17 mouse cellular contexts compared by ENCODE assay signal in the genomic region with DNA sequence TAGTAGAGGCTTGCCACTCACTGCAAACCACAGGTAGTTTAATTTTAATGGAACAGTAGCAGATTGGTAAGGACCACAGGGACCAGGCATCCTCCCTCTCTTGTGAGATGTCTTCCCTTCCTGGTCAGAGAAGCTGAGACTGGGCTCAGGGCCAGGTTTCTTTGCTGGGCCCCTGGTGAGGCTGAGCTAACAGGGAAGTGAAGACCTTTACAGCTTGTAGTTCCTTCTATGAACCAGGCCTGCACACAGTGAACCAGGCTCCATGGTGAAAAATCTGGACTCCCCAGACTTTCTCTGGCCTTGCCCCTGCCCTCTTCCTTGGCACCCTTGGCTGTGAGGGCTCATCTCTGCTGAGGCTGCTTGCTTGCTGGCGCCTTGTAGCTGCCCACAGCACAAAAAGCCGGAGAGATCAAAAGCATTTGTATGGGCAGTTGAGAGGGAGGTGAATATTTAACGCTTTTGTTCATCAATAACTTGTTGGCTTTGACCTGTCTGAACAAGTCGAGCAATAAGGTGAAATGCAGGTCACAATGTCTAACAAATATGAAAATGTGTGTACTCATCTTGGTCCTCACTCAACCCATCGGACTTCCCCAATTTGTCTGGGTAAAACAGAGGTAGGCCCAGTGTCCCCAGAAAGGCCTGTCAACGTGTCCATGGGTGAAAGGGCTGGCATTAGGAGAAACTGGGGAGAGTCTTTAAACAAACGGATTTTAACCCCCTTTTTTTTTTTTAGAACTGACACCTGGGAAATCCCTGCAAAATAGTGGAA. TPM values are rescaled to one million over a fixed set of nuclear protein-coding genes. Genes with fewer than 3 reads are reported as not detected.
DNase-seq lines count a peak whose midpoint lies in the region; ATAC-seq and TF ChIP-seq lines count a peak whose summit lies in the region.
"Had no signal": no experiment of that assay in that cellular context is flagged by ENCODE, and none has a peak within 500 bp of the region (broad histone marks: within the 10 kb centered on the region; RNA-seq: fewer than 3 reads in every experiment).

No protein-coding gene starts in this region.

- no peak for TF ChIP-seq CTCF in MEL (IDR thresholded peaks at IDR 0.05 in 2 of 3, conservative IDR thresholded peaks at IDR 0.05 in 1 of 3; ENCODE audit: control insufficient read depth in 1 of 3, insufficient read depth in 1 of 3, low read depth in 2 of 3, low read length in 3 of 3, poor library complexity in 1 of 3, severe bottlenecking in 1 of 3)

- H3K9ac ChIP-seq in hindbrain, embryonic 11.5 days (ENCODE audit: low read depth, low read length) = peak overlapping the region; percentile 62
- H3K9ac ChIP-seq in hindbrain, embryonic 16.5 days (ENCODE audit: low read depth, low read length) = no peak overlapping the region
- H3K9ac ChIP-seq in MEL (ENCODE audit: control insufficient read depth, low read depth, low read length, poor library complexity, severe bottlenecking) = no peak overlapping the region
- no peak overlapping the region for H3K9ac ChIP-seq in intestine, embryonic 14.5 days (ENCODE audit: low read length)
- H3K9ac ChIP-seq: embryonic facial prominence, embryonic 13.5 days; lung, embryonic 15.5 days; stomach, embryonic 15.5 days had no signal

- no peak for TF ChIP-seq RAD21 in MEL (IDR thresholded peaks at IDR 0.05; ENCODE audit: low read depth, low read length)

- no peak for DNase-seq in hindbrain, embryonic 11.5 days (ENCODE audit: low spot score)
- DNase-seq in MEL (ENCODE audit: low read depth, low spot score) = peak; percentile 34
- peak; percentile 71 for DNase-seq in intestine, embryonic 14.5 days (ENCODE audit: low spot score)
- DNase-seq in limb, embryonic 10.5 days (ENCODE audit: low spot score) = peak; percentile 40
- no peak for DNase-seq in natural killer cell, adult 2 months (ENCODE audit: low spot score in 2 of 2)
- no peak for DNase-seq in left cerebral cortex, postnatal 14 days (ENCODE audit: low spot score in 2 of 2)
- DNase-seq: cerebellum, adult 8-10 months; heart, postnatal 10 days; left cerebral cortex, postnatal 4 days had no signal

- H3K79me2 ChIP-seq in MEL (ENCODE audit: control insufficient read depth, insufficient read depth, low read length, poor library complexity) = no peaks in the 10 kb centered on the region

- peak overlapping the region; percentile 81 for H3K27ac ChIP-seq in hindbrain, embryonic 11.5 days (ENCODE audit: low read depth, low read length)
- H3K27ac ChIP-seq in hindbrain, embryonic 16.5 days (ENCODE audit: low read depth, low read length) = no peak overlapping the region
- no peak overlapping the region for H3K27ac ChIP-seq in MEL (ENCODE audit: control insufficient read depth, low read depth, low read length)
- H3K27ac ChIP-seq in intestine, embryonic 14.5 days (ENCODE audit: low read depth) = no peak overlapping the region
- no peak overlapping the region for H3K27ac ChIP-seq in limb, embryonic 10.5 days
- H3K27ac ChIP-seq: embryonic facial prominence, embryonic 13.5 days; layer of hippocampus, adult 2 months; lung, embryonic 15.5 days; stomach, embryonic 15.5 days had no signal

- no peaks in the 10 kb centered on the region for H3K36me3 ChIP-seq in hindbrain, embryonic 11.5 days (ENCODE audit: control insufficient read depth, insufficient read depth, low read length)
- H3K36me3 ChIP-seq in hindbrain, embryonic 16.5 days (ENCODE audit: control insufficient read depth, insufficient read depth, low read length) = no peaks in the 10 kb centered on the region
- H3K36me3 ChIP-seq in MEL (ENCODE audit: control insufficient read depth in 1 of 2, insufficient read depth in 2 of 2, low read length in 2 of 2) = no peaks in the 10 kb centered on the region
- H3K36me3 ChIP-seq in intestine, embryonic 14.5 days (ENCODE audit: control insufficient read depth, insufficient read depth, low read length) = no peaks in the 10 kb centered on the region
- H3K36me3 ChIP-seq in limb, embryonic 10.5 days = peaks cover 42% of the 10 kb centered on the region
- H3K36me3 ChIP-seq: embryonic facial prominence, embryonic 13.5 days; lung, embryonic 15.5 days; stomach, embryonic 15.5 days had no signal

- WGBS in hindbrain, embryonic 11.5 days = 8% methylated on average over 7 of the region's 7 CpGs
- WGBS in hindbrain, embryonic 16.5 days = 18% methylated on average over 7 of the region's 7 CpGs
- WGBS in intestine, embryonic 14.5 days = 56% methylated on average over 7 of the region's 7 CpGs
- WGBS in limb, embryonic 10.5 days = 19% methylated on average over 7 of the region's 7 CpGs

- peak overlapping the region; percentile 39 for H3K4me2 ChIP-seq in hindbrain, embryonic 11.5 days (replicated peaks; ENCODE audit: low read depth, low read length)
- H3K4me2 ChIP-seq in hindbrain, embryonic 16.5 days (ENCODE audit: low read length) = no peak overlapping the region
- H3K4me2 ChIP-seq in intestine, embryonic 14.5 days (ENCODE audit: low read length) = no peak overlapping the region
- H3K4me2 ChIP-seq: embryonic facial prominence, embryonic 13.5 days; lung, embryonic 15.5 days; midbrain, embryonic 11.5 days; stomach, embryonic 15.5 days had no signal

- no peak for TF ChIP-seq EP300 in MEL (IDR thresholded peaks at IDR 0.05; ENCODE audit: low read depth in 1 of 2, low read length in 2 of 2)

- no peaks in the 10 kb centered on the region for H3K4me1 ChIP-seq in hindbrain, embryonic 11.5 days (replicated peaks; ENCODE audit: control insufficient read depth, insufficient read depth, low read length)
- H3K4me1 ChIP-seq in hindbrain, embryonic 16.5 days (ENCODE audit: control insufficient read depth, insufficient read depth, low read depth, low read length) = peaks cover 2% of the 10 kb centered on the region
- no peaks in the 10 kb centered on the region for H3K4me1 ChIP-seq in MEL (ENCODE audit: control insufficient read depth in 1 of 2, insufficient read depth in 2 of 2, low read length in 2 of 2)
- H3K4me1 ChIP-seq in intestine, embryonic 14.5 days (replicated peaks; ENCODE audit: control insufficient read depth, insufficient read depth, low read length) = peaks cover 25% of the 10 kb centered on the region
- peaks cover 99% of the 10 kb centered on the region for H3K4me1 ChIP-seq in limb, embryonic 10.5 days
- H3K4me1 ChIP-seq: lung, embryonic 15.5 days had no signal

- H3K9me3 ChIP-seq in hindbrain, embryonic 11.5 days (ENCODE audit: control insufficient read depth, low read length) = no peaks in the 10 kb centered on the region
- no peaks in the 10 kb centered on the region for H3K9me3 ChIP-seq in hindbrain, embryonic 16.5 days (ENCODE audit: control insufficient read depth, low read length)
- H3K9me3 ChIP-seq in MEL (replicated peaks; ENCODE audit: insufficient read depth, low read length) = no peaks in the 10 kb centered on the region
- no peaks in the 10 kb centered on the region for H3K9me3 ChIP-seq in intestine, embryonic 14.5 days (ENCODE audit: control insufficient read depth, low read length)
- H3K9me3 ChIP-seq in limb, embryonic 10.5 days (replicated peaks) = no peaks in the 10 kb centered on the region
- H3K9me3 ChIP-seq: embryonic facial prominence, embryonic 13.5 days; lung, embryonic 15.5 days; stomach, embryonic 15.5 days had no signal

- ATAC-seq in hindbrain, embryonic 11.5 days (ENCODE audit: low FRiP score) = no peak
- no peak for ATAC-seq in hindbrain, embryonic 16.5 days
- no peak for ATAC-seq in intestine, embryonic 14.5 days (replicated peaks; ENCODE audit: low FRiP score, low TSS enrichment, low read depth)
- ATAC-seq in monocyte, adult 5-6 weeks (replicated peaks; ENCODE audit: insufficient number of reproducible peaks, low FRiP score, low TSS enrichment, poor library complexity, severe bottlenecking) = no peak
- ATAC-seq: forebrain, embryonic 14.5 days had no signal

- no peak for TF ChIP-seq POLR2A in MEL (IDR thresholded peaks at IDR 0.05; ENCODE audit: control insufficient read depth in 1 of 2, insufficient read depth in 1 of 2, low read depth in 1 of 2, low read length in 2 of 2, poor library complexity in 1 of 2)

- H3K27me3 ChIP-seq in hindbrain, embryonic 11.5 days (ENCODE audit: control insufficient read depth, insufficient read depth, low read length) = peaks cover 97% of the 10 kb centered on the region
- peaks cover 58% of the 10 kb centered on the region for H3K27me3 ChIP-seq in hindbrain, embryonic 16.5 days (replicated peaks; ENCODE audit: control insufficient read depth, insufficient read depth, low read length)
- no peaks in the 10 kb centered on the region; a peak in 1 of 4 replicates for H3K27me3 ChIP-seq in MEL (ENCODE audit: control insufficient read depth in 1 of 2, insufficient read depth in 2 of 2, low read length in 2 of 2)
- H3K27me3 ChIP-seq in intestine, embryonic 14.5 days (replicated peaks; ENCODE audit: control insufficient read depth, insufficient read depth, low read length) = peaks cover 95% of the 10 kb centered on the region
- H3K27me3 ChIP-seq in limb, embryonic 10.5 days (ENCODE audit: low read depth, poor library complexity, severe bottlenecking) = peaks cover 84% of the 10 kb centered on the region

- peak overlapping the region; percentile 58 for H3K4me3 ChIP-seq in hindbrain, embryonic 11.5 days (ENCODE audit: low read depth, low read length)
- H3K4me3 ChIP-seq in hindbrain, embryonic 16.5 days (ENCODE audit: low read length) = no peak overlapping the region
- H3K4me3 ChIP-seq in MEL (ENCODE audit: control insufficient read depth in 1 of 2, insufficient read depth in 1 of 2, low read depth in 2 of 2, low read length in 2 of 2) = no peak overlapping the region
- no peak overlapping the region for H3K4me3 ChIP-seq in intestine, embryonic 14.5 days (ENCODE audit: low read depth, low read length)
- no peak overlapping the region for H3K4me3 ChIP-seq in limb, embryonic 10.5 days
- H3K4me3 ChIP-seq: embryonic facial prominence, embryonic 13.5 days; layer of hippocampus, adult 2 months; lung, embryonic 15.5 days; stomach, embryonic 15.5 days had no signal

- intact Hi-C loops in left cerebral cortex, postnatal 14 days (cut with DNase I) = no loop called here

RNA-seq across cellular contexts. Expression of gene Gm28230, which starts 2.1 kb away (rescaled TPM):
- 0.73 and 0.89 TPM in 2 replicates for polyA plus RNA-seq in hindbrain, embryonic 11.5 days (2014; fragmentation: Nextera tagmentation; extraction: Ambion mirVana)
- 0.45 and 0.72 TPM in 2 replicates for polyA plus RNA-seq in hindbrain, embryonic 16.5 days (2015; fragmentation: Nextera tagmentation; extraction: Ambion mirVana)
- not detected in 2 replicates for total RNA-seq in MEL (2012; rRNA removed)
- polyA plus RNA-seq in MEL (2012; ENCODE audit: insufficient read depth in 1 of 2, insufficient read length in 2 of 2, low read depth in 1 of 2, low replicate concordance in 2 of 2, missing spikeins in 1 of 2) = not detected
- 0.38 and 0.66 TPM in 2 replicates for polyA plus RNA-seq in intestine, embryonic 14.5 days (2014; fragmentation: Nextera tagmentation; extraction: Ambion mirVana)
- 0.70 and 0.79 TPM in 2 replicates for polyA plus RNA-seq in limb, embryonic 10.5 days (2016; fragmentation: Nextera tagmentation; extraction: Ambion mirVana)
- not detected in 3 replicates for total RNA-seq in monocyte, adult 5-6 weeks (2017)
- not detected for total RNA-seq in left cerebral cortex, postnatal 14 days (2021)
- total RNA-seq: heart, postnatal 10 days; layer of hippocampus, adult 2 months; left cerebral cortex, postnatal 4 days had no signal
- polyA plus RNA-seq: forebrain, embryonic 14.5 days; midbrain, embryonic 11.5 days; stomach, embryonic 15.5 days had no signal

RNA-seq across cellular contexts. Expression of gene Hoxd4, which starts 12.7 kb away (rescaled TPM):
- 3.3 and 3.7 TPM in 2 replicates for polyA plus RNA-seq in hindbrain, embryonic 11.5 days (2014; fragmentation: Nextera tagmentation; extraction: Ambion mirVana)
- 2.2 and 2.3 TPM in 2 replicates for polyA plus RNA-seq in hindbrain, embryonic 16.5 days (2015; fragmentation: Nextera tagmentation; extraction: Ambion mirVana)
- total RNA-seq in MEL (2012; rRNA removed) = not detected in 2 replicates
- not detected for polyA plus RNA-seq in MEL (2012; ENCODE audit: insufficient read depth in 1 of 2, insufficient read length in 2 of 2, low read depth in 1 of 2, low replicate concordance in 2 of 2, missing spikeins in 1 of 2)
- polyA plus RNA-seq in intestine, embryonic 14.5 days (2014; fragmentation: Nextera tagmentation; extraction: Ambion mirVana) = 1.6 and 2.9 TPM in 2 replicates
- polyA plus RNA-seq in limb, embryonic 10.5 days (2016; fragmentation: Nextera tagmentation; extraction: Ambion mirVana) = 1.2 and 2.3 TPM in 2 replicates
- total RNA-seq in monocyte, adult 5-6 weeks (2017) = not detected in 3 replicates
- total RNA-seq in left cerebral cortex, postnatal 14 days (2021) = not detected
- total RNA-seq: layer of hippocampus, adult 2 months; left cerebral cortex, postnatal 4 days had no signal
- polyA plus RNA-seq: embryonic facial prominence, embryonic 13.5 days; forebrain, embryonic 14.5 days; midbrain, embryonic 11.5 days had no signal

RNA-seq across cellular contexts. Expression of gene Hoxd3, which starts 12.7 kb away (rescaled TPM):
- polyA plus RNA-seq in hindbrain, embryonic 11.5 days (2014; fragmentation: Nextera tagmentation; extraction: Ambion mirVana) = 49.5 and 58.0 TPM in 2 replicates
- 43.8 and 48.0 TPM in 2 replicates for polyA plus RNA-seq in hindbrain, embryonic 16.5 days (2015; fragmentation: Nextera tagmentation; extraction: Ambion mirVana)
- total RNA-seq in MEL (2012; rRNA removed) = not detected in 2 replicates
- polyA plus RNA-seq in MEL (2012; ENCODE audit: insufficient read depth in 1 of 2, insufficient read length in 2 of 2, low read depth in 1 of 2, low replicate concordance in 2 of 2, missing spikeins in 1 of 2) = not detected
- 27.6 and 27.8 TPM in 2 replicates for polyA plus RNA-seq in intestine, embryonic 14.5 days (2014; fragmentation: Nextera tagmentation; extraction: Ambion mirVana)
- polyA plus RNA-seq in limb, embryonic 10.5 days (2016; fragmentation: Nextera tagmentation; extraction: Ambion mirVana) = 1.4 and 3.0 TPM in 2 replicates
- not detected in 3 replicates for total RNA-seq in monocyte, adult 5-6 weeks (2017)
- total RNA-seq in left cerebral cortex, postnatal 14 days (2021) = not detected
- total RNA-seq: heart, postnatal 10 days; layer of hippocampus, adult 2 months; left cerebral cortex, postnatal 4 days had no signal
- polyA plus RNA-seq: forebrain, embryonic 14.5 days had no signal

RNA-seq across cellular contexts. Expression of gene Hoxd8, which starts 20.0 kb away (rescaled TPM):
- polyA plus RNA-seq in hindbrain, embryonic 11.5 days (2014; fragmentation: Nextera tagmentation; extraction: Ambion mirVana) = 0.19 and 0.50 TPM in 2 replicates
- 0.66 and 1.1 TPM in 2 replicates for polyA plus RNA-seq in hindbrain, embryonic 16.5 days (2015; fragmentation: Nextera tagmentation; extraction: Ambion mirVana)
- total RNA-seq in MEL (2012; rRNA removed) = 4.7 and 5.4 TPM in 2 replicates
- polyA plus RNA-seq in MEL (2012; ENCODE audit: insufficient read depth in 1 of 2, insufficient read length in 2 of 2, low read depth in 1 of 2, low replicate concordance in 2 of 2, missing spikeins in 1 of 2) = 1 to 10 TPM in 1 of 2 experiments, not detected in 1; 7.4 TPM
- 6.1 and 8.4 TPM in 2 replicates for polyA plus RNA-seq in intestine, embryonic 14.5 days (2014; fragmentation: Nextera tagmentation; extraction: Ambion mirVana)
- 11.6 and 17.4 TPM in 2 replicates for polyA plus RNA-seq in limb, embryonic 10.5 days (2016; fragmentation: Nextera tagmentation; extraction: Ambion mirVana)
- total RNA-seq in monocyte, adult 5-6 weeks (2017) = not detected in 3 replicates
- total RNA-seq in left cerebral cortex, postnatal 14 days (2021) = not detected
- total RNA-seq: layer of hippocampus, adult 2 months had no signal

RNA-seq across cellular contexts. Expression of gene Hoxd9, which starts 26.9 kb away (rescaled TPM):
- 0.11 TPM in 1 of 2 replicates, not detected in the other for polyA plus RNA-seq in hindbrain, embryonic 11.5 days (2014; fragmentation: Nextera tagmentation; extraction: Ambion mirVana)
- 0.07 TPM in 1 of 2 replicates, not detected in the other for polyA plus RNA-seq in hindbrain, embryonic 16.5 days (2015; fragmentation: Nextera tagmentation; extraction: Ambion mirVana)
- total RNA-seq in MEL (2012; rRNA removed) = not detected in 2 replicates
- not detected for polyA plus RNA-seq in MEL (2012; ENCODE audit: insufficient read depth in 1 of 2, insufficient read length in 2 of 2, low read depth in 1 of 2, low replicate concordance in 2 of 2, missing spikeins in 1 of 2)
- 3.9 and 6.8 TPM in 2 replicates for polyA plus RNA-seq in intestine, embryonic 14.5 days (2014; fragmentation: Nextera tagmentation; extraction: Ambion mirVana)
- 38.0 and 52.3 TPM in 2 replicates for polyA plus RNA-seq in limb, embryonic 10.5 days (2016; fragmentation: Nextera tagmentation; extraction: Ambion mirVana)
- total RNA-seq in monocyte, adult 5-6 weeks (2017) = not detected in 3 replicates
- total RNA-seq in left cerebral cortex, postnatal 14 days (2021) = not detected
- total RNA-seq: layer of hippocampus, adult 2 months; left cerebral cortex, postnatal 4 days had no signal
- polyA plus RNA-seq: forebrain, embryonic 14.5 days; midbrain, embryonic 11.5 days had no signal

Comparison
In these comparisons a context has a peak if more than half of its experiments do, and no peak if none do; other contexts are left out.
1. DNase-seq: peak in MEL (single experiment), intestine, embryonic 14.5 days (single experiment) and limb, embryonic 10.5 days (single experiment); none in hindbrain, embryonic 11.5 days (single experiment), natural killer cell, adult 2 months (0 of 2) and left cerebral cortex, postnatal 14 days (0 of 2).